Mouse (Mus musculus): ENCODE measurements at regions not wholly inside any gene's neighbourhood (a gene's known extent, or its start where the extent isn't known, plus 50 kb on each side); places are given as distances from the start of the nearest gene placed in this dataset.

DNA sequence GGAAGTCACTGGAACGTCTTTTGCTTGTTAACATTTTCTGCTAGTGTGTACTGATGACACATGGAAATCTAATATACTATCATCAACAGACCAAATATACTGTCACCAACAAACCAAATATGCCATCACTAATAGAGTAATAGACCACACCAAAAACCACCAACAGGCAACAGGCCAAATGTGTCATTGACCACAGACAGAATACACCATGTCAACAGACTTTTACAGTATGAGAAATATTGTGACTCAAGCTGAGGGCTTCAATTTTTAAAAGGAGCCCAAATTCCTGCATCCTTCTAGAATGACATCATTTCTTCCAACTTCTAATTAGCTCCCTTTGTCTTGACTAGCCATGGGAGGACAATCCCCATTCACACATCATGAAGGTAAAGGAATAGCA, 85.9 kb upstream of the Arhgap28 start:
- H3K4me1 ChIP-seq: no peaks in the 10 kb centered on the region; the same call in 1 of the 2 replicates
- no peak overlapping the region for H3K4me2 ChIP-seq
- 42% methylated on average over 1 of the region's 1 CpGs for WGBS
- H3K9ac ChIP-seq: no peak overlapping the region
- no peaks in the 10 kb centered on the region for H3K36me3 ChIP-seq
- H3K27me3 ChIP-seq (replicated peaks): no peaks in the 10 kb centered on the region
- H3K9me3 ChIP-seq: no peaks in the 10 kb centered on the region
- no peak for ATAC-seq (ENCODE audit: insufficient read depth, low FRiP score, low read depth)
- no peak overlapping the region for H3K27ac ChIP-seq
- no peak overlapping the region for H3K4me3 ChIP-seq (replicated peaks)

DNA sequence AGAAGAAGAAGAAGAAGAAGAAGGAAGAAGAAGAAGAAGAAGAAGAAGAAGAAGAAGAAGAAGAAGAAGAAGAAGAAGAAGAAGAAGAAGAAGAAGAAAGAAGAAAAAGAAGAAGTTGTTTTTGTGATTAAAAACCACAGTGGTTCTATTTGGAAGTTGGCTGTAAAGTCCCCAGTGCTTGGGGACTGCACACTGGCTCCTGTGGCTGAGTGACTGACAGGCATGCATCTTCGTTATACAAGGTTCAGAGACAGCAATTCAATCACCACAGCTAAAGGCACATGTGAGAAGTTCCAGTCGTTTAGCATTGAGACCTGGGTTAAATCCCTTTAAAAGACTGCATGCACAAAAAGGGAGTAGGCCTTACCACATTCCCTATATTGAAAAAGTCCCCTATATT, 93.1 kb upstream of the Arhgap28 start:
- WGBS: 57% methylated on average over 2 of the region's 2 CpGs

DNA sequence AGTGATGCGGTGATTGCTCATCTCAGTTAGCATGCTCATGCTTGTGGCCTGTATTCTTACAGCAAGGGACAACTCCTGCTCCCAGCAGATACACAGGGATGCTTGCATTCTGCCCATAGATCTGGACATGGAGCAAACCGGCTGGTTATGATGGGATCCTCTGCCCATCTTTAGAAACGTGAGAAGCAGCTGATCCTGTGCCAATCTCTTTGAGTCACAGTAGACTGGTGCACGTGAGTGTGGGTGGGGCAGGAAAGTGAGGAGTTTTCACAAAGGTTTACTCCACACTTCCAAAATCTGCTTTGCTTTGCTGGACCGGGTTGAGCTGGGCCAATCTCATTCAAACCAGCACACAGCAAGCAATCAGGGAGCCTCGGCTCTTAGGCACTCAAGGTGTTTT, 93.5 kb upstream of the Arhgap28 start:
- no peak overlapping the region for H3K27ac ChIP-seq
- 73% methylated on average over 6 of the region's 6 CpGs for WGBS

More for the DNA sequence above, 93.1 kb upstream of the Arhgap28 start:
- ATAC-seq (ENCODE audit: insufficient read depth, low FRiP score, low read depth): no peak
- H3K9me3 ChIP-seq: no peaks in the 10 kb centered on the region
- H3K4me2 ChIP-seq: no peak overlapping the region
- H3K4me1 ChIP-seq: no peaks in the 10 kb centered on the region
- no peaks in the 10 kb centered on the region for H3K27me3 ChIP-seq (replicated peaks)
- no peak overlapping the region for H3K9ac ChIP-seq
- H3K4me3 ChIP-seq (replicated peaks): no peak overlapping the region
- no peaks in the 10 kb centered on the region for H3K36me3 ChIP-seq
- no peak overlapping the region for H3K27ac ChIP-seq

DNA sequence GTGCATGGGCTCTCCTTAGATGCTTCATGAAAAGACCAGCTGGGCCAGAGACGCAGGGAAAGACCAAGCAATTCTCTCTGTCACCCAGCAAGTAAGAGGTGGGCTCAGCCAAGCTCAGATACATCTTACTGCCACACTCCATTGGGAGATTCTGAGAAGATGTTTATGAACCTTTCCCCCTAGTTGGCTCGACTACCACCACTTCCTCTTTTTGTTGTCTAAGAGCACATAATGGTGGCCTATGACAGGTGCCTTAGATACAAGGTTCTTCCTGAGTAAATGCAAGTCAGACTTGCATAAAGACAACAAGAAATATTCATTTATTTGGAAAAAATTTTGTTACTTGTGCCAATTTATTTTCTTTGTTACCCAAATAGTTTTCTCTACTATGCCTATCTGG, 96.2 kb upstream of the Arhgap28 start:
- Histone ChIP-seq H3K27ac (no peak overlapping the region), H3K9ac (no peak overlapping the region), H3K4me2 (no peak overlapping the region), H3K36me3 (no peaks in the 10 kb centered on the region), H3K4me3 (replicated peaks) (no peak overlapping the region), H3K9me3 (no peaks in the 10 kb centered on the region), H3K4me1 (no peaks in the 10 kb centered on the region), H3K27me3 (replicated peaks) (no peaks in the 10 kb centered on the region)
- ATAC-seq (ENCODE audit: insufficient read depth, low FRiP score, low read depth): no peak
- WGBS: 70% methylated on average over 2 of the region's 2 CpGs

More for the DNA sequence above, 93.5 kb upstream of the Arhgap28 start:
- ATAC-seq (ENCODE audit: insufficient read depth, low FRiP score, low read depth): no peak
- Histone ChIP-seq H3K9ac (no peak overlapping the region), H3K4me3 (replicated peaks) (no peak overlapping the region), H3K27me3 (replicated peaks) (no peaks in the 10 kb centered on the region), H3K4me1 (no peaks in the 10 kb centered on the region), H3K9me3 (no peaks in the 10 kb centered on the region), H3K36me3 (no peaks in the 10 kb centered on the region), H3K4me2 (no peak overlapping the region)

DNA sequence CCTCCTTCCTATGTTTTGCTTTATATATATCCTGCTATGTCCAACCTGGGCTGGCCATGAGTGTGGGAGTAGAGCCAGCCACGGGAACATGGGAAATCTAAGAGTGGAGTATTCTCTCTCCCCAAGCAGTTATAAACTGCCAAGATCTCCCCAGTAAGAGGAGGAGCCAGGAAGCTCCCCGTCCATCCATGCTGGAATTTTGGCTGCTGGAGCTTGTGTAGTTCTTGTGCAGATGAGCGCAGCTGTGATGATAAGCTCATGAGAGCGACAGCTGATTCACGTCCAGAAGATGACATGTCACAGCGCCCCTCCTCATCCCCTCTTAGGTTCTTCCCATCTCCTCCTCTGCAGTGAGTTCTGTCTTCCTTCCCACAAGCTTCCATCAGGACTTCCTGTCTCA, 99.4 kb upstream of the Arhgap28 start:
- no peak overlapping the region for H3K4me2 ChIP-seq
- H3K4me1 ChIP-seq: no peaks in the 10 kb centered on the region
- H3K27me3 ChIP-seq (replicated peaks): no peaks in the 10 kb centered on the region
- H3K9ac ChIP-seq: no peak overlapping the region
- H3K27ac ChIP-seq: no peak overlapping the region; the same call in 1 of the 2 replicates
- H3K4me3 ChIP-seq (replicated peaks): no peak overlapping the region
- peak; percentile 84; the same call in 1 of the 2 replicates for ATAC-seq (ENCODE audit: insufficient read depth, low FRiP score, low read depth)
- 41% methylated on average over 6 of the region's 6 CpGs for WGBS
- H3K36me3 ChIP-seq: no peaks in the 10 kb centered on the region
- no peaks in the 10 kb centered on the region for H3K9me3 ChIP-seq

DNA sequence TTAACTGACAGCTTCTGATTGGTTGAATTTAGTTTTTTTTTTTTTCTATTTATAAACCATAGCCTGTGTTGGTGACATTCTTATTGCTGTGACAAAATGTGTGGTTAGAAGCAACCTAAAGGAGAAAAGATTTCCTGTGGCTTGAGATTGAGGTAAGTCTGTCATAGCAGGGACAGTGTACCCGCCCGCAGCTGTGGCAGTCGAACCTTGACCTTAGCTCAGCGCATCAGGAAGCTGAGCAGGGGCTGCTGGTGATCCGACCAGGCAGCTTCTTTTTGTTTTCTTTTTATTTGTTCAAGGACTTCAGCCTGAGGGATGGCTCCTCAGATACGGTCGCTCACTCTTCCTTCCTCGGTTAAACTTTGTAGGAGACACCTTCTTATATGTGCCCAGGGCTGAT, 102.4 kb upstream of the Arhgap28 start:
- H3K9me3 ChIP-seq: no peaks in the 10 kb centered on the region
- no peak overlapping the region for H3K4me3 ChIP-seq (replicated peaks)
- H3K27ac ChIP-seq: no peak overlapping the region
- no peaks in the 10 kb centered on the region for H3K36me3 ChIP-seq
- H3K27me3 ChIP-seq (replicated peaks): no peaks in the 10 kb centered on the region
- no peak overlapping the region for H3K9ac ChIP-seq
- H3K4me2 ChIP-seq: no peak overlapping the region
- no peaks in the 10 kb centered on the region for H3K4me1 ChIP-seq
- 54% methylated on average over 8 of the region's 8 CpGs for WGBS
- no peak for ATAC-seq (ENCODE audit: insufficient read depth, low FRiP score, low read depth)

DNA sequence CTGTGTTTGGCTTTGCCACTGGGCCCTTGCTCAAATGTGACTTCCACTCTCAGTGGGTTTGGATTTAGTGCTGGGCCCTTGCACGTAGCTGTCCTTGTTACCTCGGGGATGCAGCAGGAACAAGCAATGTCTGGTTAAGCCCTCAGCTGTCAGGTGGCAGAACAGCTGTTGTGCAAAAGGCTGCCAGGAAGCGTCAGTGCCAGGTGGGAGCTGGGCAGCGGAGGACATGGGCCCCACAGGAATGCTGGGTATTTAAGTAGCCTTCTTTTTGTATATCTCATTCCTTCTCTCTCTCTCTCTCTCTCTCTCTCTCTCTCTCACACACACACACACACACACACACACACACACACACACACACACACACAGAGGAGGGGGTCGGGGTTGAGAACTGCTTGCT, 104.0 kb upstream of the Arhgap28 start:
- no peaks in the 10 kb centered on the region for H3K36me3 ChIP-seq
- H3K4me1 ChIP-seq: no peaks in the 10 kb centered on the region
- H3K27me3 ChIP-seq (replicated peaks): no peaks in the 10 kb centered on the region
- no peak overlapping the region for H3K4me2 ChIP-seq
- ATAC-seq (ENCODE audit: insufficient read depth, low FRiP score, low read depth): no peak
- H3K4me3 ChIP-seq (replicated peaks): no peak overlapping the region
- H3K27ac ChIP-seq: no peak overlapping the region
- H3K9me3 ChIP-seq: no peaks in the 10 kb centered on the region
- 65% methylated on average over 5 of the region's 5 CpGs for WGBS
- H3K9ac ChIP-seq: no peak overlapping the region

DNA sequence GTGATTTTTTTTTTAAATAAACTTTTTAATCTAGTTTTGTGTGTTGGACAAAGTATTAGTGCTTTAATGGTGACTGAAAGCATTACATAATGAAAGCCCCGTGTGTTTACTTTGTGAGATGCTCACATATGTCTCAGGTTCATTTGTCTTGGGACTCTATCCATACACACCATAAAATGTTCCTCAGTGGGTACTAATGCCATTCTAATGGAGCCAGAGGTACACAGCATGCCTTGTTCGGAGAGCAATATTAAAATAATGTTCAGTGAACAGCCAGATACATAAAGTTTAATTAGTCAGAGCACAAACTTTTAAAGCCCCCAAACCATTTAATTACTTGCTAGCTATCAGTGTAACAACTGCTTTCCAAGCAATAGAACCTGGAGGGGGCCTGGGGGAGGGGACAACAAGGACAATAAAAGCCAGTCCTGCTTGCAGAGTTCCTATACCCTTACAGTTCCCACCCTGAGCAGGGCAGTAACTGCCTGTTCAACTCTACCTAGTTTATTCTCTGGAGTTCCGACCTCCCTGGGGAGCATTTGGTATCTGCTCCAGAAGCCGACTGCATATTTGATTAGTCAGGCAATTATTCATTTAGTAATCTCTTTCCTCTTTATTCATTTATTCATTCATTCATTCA, 108.0 kb upstream of the Arhgap28 start:
- no peaks in the 10 kb centered on the region for H3K4me1 ChIP-seq
- H3K9me3 ChIP-seq: no peaks in the 10 kb centered on the region
- ATAC-seq (ENCODE audit: insufficient read depth, low FRiP score, low read depth): no peak
- H3K36me3 ChIP-seq: no peaks in the 10 kb centered on the region
- H3K4me2 ChIP-seq: no peak overlapping the region
- no peak overlapping the region for H3K27ac ChIP-seq
- WGBS: 55% methylated on average over 4 of the region's 4 CpGs
- H3K9ac ChIP-seq: no peak overlapping the region
- H3K4me3 ChIP-seq (replicated peaks): no peak overlapping the region
- no peaks in the 10 kb centered on the region for H3K27me3 ChIP-seq (replicated peaks)

DNA sequence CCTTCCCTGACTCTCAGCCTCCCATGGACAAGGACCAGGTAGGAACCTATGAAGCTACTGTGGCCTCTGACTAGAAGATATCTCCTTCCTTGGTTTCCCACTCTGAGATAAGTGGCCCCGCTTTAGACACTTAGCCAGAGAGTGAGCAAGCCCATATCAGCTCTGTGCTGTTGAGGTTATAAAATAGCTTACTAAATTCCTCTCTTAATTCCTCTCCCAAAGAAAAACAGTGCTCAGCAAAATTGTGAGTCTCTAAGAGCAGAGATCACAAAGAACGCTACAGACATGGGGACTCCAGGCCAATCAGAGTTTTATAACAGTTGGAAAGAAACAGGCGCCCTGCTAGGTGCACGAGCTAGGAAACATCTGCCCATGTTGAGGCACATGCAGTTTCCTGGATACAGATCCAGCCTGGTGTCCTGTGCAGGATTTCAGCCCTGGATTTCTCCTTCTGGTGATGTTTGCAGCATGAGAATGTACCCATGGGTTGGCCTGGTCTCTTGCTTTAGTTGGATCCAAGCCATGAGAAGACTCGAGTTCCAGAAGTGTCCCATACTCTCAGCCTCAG, 108.9 kb upstream of the Arhgap28 start:
- ATAC-seq (ENCODE audit: insufficient read depth, low FRiP score, low read depth): no peak
- H3K4me2 ChIP-seq: no peak overlapping the region
- WGBS: 69% methylated on average over 5 of the region's 5 CpGs
- H3K36me3 ChIP-seq: no peaks in the 10 kb centered on the region
- no peak overlapping the region for H3K4me3 ChIP-seq (replicated peaks)
- H3K9ac ChIP-seq: no peak overlapping the region
- no peaks in the 10 kb centered on the region for H3K4me1 ChIP-seq
- no peaks in the 10 kb centered on the region for H3K27me3 ChIP-seq (replicated peaks)
- H3K9me3 ChIP-seq: no peaks in the 10 kb centered on the region
- no peak overlapping the region for H3K27ac ChIP-seq

DNA sequence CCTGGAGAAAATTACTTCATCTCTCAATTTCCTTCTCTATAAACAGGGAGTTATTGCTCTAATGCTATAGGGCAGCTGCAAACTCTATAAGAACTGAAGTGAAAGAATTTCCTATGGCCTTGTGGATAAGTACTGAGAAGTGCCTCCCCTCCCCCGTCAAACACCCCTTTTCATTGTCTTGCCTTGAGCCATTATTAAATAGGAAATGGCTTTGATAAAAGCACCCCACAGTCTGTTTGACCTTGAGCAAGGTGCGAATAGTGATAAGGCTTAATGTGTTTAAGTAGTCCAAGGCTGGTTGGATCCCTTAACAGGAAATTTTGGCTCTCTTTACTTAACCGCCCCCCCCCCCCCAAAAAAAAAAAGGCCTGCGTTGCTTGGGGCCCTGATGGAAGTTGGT, 111.7 kb upstream of the Arhgap28 start:
- 50% methylated on average over 4 of the region's 4 CpGs for WGBS
- H3K36me3 ChIP-seq: no peaks in the 10 kb centered on the region
- H3K27me3 ChIP-seq (replicated peaks): no peaks in the 10 kb centered on the region
- H3K4me3 ChIP-seq (replicated peaks): no peak overlapping the region
- no peak overlapping the region for H3K4me2 ChIP-seq
- no peak overlapping the region for H3K9ac ChIP-seq
- ATAC-seq (ENCODE audit: insufficient read depth, low FRiP score, low read depth): peak; percentile 47; the same call in 1 of the 2 replicates
- H3K4me1 ChIP-seq: no peaks in the 10 kb centered on the region
- H3K9me3 ChIP-seq: no peaks in the 10 kb centered on the region
- H3K27ac ChIP-seq: no peak overlapping the region

DNA sequence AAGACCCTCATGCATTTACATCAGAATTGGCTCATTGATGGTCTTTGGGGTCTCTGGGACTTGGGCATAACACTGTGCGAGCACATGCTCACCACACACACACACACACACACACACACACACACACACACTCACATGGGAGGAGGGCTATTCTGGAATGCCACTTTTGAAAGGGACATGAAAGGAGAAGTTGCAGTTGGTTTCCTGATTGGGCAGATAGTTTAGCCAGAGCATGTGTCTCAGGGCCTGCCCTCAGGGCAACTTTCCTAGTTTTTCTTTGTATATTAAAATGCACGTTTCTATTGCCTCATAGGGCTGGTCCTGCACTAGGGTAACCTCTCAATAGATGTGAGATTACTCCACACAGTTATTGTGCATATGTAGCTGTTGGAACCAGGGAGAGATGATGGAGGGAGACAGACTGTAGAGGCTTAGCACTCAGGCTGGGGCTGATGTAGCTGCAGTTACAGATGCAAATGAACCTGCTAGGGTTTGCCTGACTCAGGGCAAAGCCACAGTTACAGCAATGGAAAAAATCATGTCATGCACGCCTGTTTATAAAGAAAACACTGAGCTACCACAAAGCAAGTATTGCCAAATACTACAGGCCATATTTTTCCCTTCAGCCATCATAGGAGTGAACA, 115.3 kb upstream of the Arhgap28 start:
- Histone ChIP-seq H3K27me3 (replicated peaks) (no peaks in the 10 kb centered on the region), H3K36me3 (no peaks in the 10 kb centered on the region), H3K9me3 (no peaks in the 10 kb centered on the region), H3K4me2 (no peak overlapping the region), H3K9ac (no peak overlapping the region), H3K4me3 (replicated peaks) (no peak overlapping the region), H3K27ac (no peak overlapping the region), H3K4me1 (no peaks in the 10 kb centered on the region)
- 69% methylated on average over 3 of the region's 3 CpGs for WGBS
- no peak for ATAC-seq (ENCODE audit: insufficient read depth, low FRiP score, low read depth)

DNA sequence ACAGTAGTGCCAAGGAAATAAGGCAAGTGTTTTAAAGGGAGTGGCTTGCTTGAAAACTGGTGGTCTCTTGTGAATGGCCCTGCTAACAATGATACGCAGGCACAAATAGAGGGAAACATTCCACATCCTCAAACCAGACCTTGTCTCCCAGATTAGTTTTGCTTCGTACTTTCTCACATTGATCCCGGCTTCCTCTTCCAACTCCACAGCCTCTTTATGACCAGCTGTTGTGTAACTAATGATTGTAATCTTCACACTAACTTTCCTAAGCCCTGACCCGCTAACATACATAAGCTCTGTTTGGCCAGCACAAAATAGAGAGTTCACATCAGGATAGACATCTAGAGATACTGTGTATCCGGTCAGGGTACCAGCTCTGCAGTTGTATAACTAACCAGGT, 116.3 kb upstream of the Arhgap28 start:
- H3K4me2 ChIP-seq: no peak overlapping the region
- H3K4me1 ChIP-seq: no peaks in the 10 kb centered on the region
- WGBS: 62% methylated on average over 5 of the region's 5 CpGs
- H3K9ac ChIP-seq: no peak overlapping the region
- H3K36me3 ChIP-seq: no peaks in the 10 kb centered on the region
- H3K27me3 ChIP-seq (replicated peaks): no peaks in the 10 kb centered on the region
- ATAC-seq (ENCODE audit: insufficient read depth, low FRiP score, low read depth): no peak
- no peaks in the 10 kb centered on the region for H3K9me3 ChIP-seq
- H3K4me3 ChIP-seq (replicated peaks): no peak overlapping the region
- 0 out of 2 replicates have a peak overlapping the region, but pooled peaks have one; percentile 19 for H3K27ac ChIP-seq
